Mouse (Mus musculus) heart, postnatal 0 days (tissue): ENCODE data around the gene Btbd10. TPM values are rescaled to one million over a fixed set of nuclear protein-coding genes. Genes with fewer than 3 reads are reported as not detected.
A peak's percentile ranks its signal among the peaks of the same experiment; 100 is the strongest.

ENCODE experiments used
- ATAC-seq: fragments of 200-750 bp; cut with Nextera tagmentation; 2 replicates; pipeline ENCODE4 v1.8.0; 2017; ENCODE audit warnings: low read depth, moderate number of reproducible peaks, moderate library complexity; ENCODE audit not compliant: insufficient read depth
- DNase-seq: peaks from one replicate; pipeline ENCODE4 v3.0.0-alpha.2; 2016; ENCODE audit warnings: low spot score
- H3K27ac ChIP-seq: fragments of 300-500 bp; sonication (generic); 2 replicates; pipeline ENCODE4 v1.5.1; 2014; ENCODE audit warnings: low read depth, mild to moderate bottlenecking
- H3K27me3 ChIP-seq: fragments of 300-500 bp; sonication (generic); 2 replicates; pipeline ENCODE4 v1.6.1; 2014; ENCODE audit warnings: low read length, mixed read lengths; ENCODE audit not compliant: control insufficient read depth, insufficient read depth
- H3K36me3 ChIP-seq: fragments of 300-500 bp; sonication (generic); replicated peaks from 2 replicates; pipeline ENCODE4 v1.6.1; 2014; ENCODE audit warnings: low read length, mixed read lengths; ENCODE audit not compliant: control insufficient read depth, insufficient read depth
- H3K4me1 ChIP-seq: fragments of 300-500 bp; sonication (generic); 2 replicates; pipeline ENCODE4 v1.6.1; 2014; ENCODE audit warnings: antibody characterized with exemption; ENCODE audit not compliant: control insufficient read depth, insufficient read depth
- H3K4me2 ChIP-seq: fragments of 300-500 bp; sonication (generic); 2 replicates; pipeline ENCODE4 v1.6.1; 2014; ENCODE audit warnings: low read depth, mild to moderate bottlenecking, low read length, moderate library complexity
- H3K4me3 ChIP-seq: fragments of 300-500 bp; sonication (generic); 2 replicates; pipeline ENCODE4 v1.5.1; 2014; ENCODE audit warnings: low read depth, low read length
- H3K9ac ChIP-seq: fragments of 300-500 bp; sonication (generic); replicated peaks from 2 replicates; pipeline ENCODE4 v1.6.1; 2014; ENCODE audit warnings: low read depth, low read length, mixed read lengths
- H3K9me3 ChIP-seq: fragments of 300-500 bp; sonication (generic); replicated peaks from 2 replicates; pipeline ENCODE4 v1.6.1; 2016; ENCODE audit warnings: low read length; ENCODE audit not compliant: control insufficient read depth
- CTCF ChIP-seq: IDR thresholded peaks from 2 replicates; pipeline ENCODE4 v1.5.1; 2016; ENCODE audit warnings: antibody characterized with exemption, control low read depth, low read depth
- EP300 ChIP-seq: IDR thresholded peaks from 2 replicates; pipeline ENCODE4 v1.6.1; 2016; ENCODE audit warnings: antibody characterized with exemption, low read depth
- WGBS: fragments of 180-500 bp; shearing (Covaris S2); extraction: QIAGEN DNeasy Blood & Tissue Kit; methylation state at CpG from one replicate; pipeline ENCODE4 v1.1.7; 2014; 5-methylcytosine and 5-hydroxymethylcytosine counted together
- polyA plus RNA-seq: library from polyadenylated mRNA; unstranded; fragments of >200 nt; fragmentation: Nextera tagmentation; extraction: Ambion mirVana; gene quantifications from 2 replicates; pipeline ENCODE4 v1.2.1, GENCODE M21; 2015
- total RNA-seq: library from RNA; depleted of rRNA; stranded (reverse); fragments of >200 nt; gene quantifications from 2 replicates; pipeline ENCODE4 v1.2.3, GENCODE M21; 2014; ENCODE audit warnings: low replicate concordance

Btbd10 gene
- total and polyA plus RNA-seq, 2 experiments from 2014 or later, result 13.9 to 17.7 TPM

GRCm38 (mm10) chr7:113369620-113370340 is 588 bp upstream of the Btbd10 start:
- Histone ChIP-seq H3K9me3 (no peaks in the 10 kb centered on the region), H3K36me3 (no peaks in the 10 kb centered on the region), H3K27ac (peak overlapping the region; percentile 83), H3K4me1 (peaks cover 3% of the 10 kb centered on the region; the same call in 1 of the 2 replicates), H3K4me3 (peak overlapping the region; percentile 85), H3K9ac (peak overlapping the region; percentile 85), H3K4me2 (peak overlapping the region; percentile 88), H3K27me3 (no peaks in the 10 kb centered on the region)
- TF ChIP-seq EP300 (no peak), CTCF (peak; percentile 51)
- under 1% methylated on average over 44 of the region's 44 CpGs for WGBS
- peak; percentile 79 for DNase-seq
- peak; percentile 79 for ATAC-seq

GRCm38 (mm10) chr7:113367440-113367839 is 1.8 kb downstream of the Btbd10 start:
- no peaks in the 10 kb centered on the region for H3K9me3 ChIP-seq
- no peak overlapping the region for H3K27ac ChIP-seq
- H3K4me3 ChIP-seq, result no peak overlapping the region
- DNase-seq (no peak), ATAC-seq (no peak)
- H3K36me3 ChIP-seq, result no peaks in the 10 kb centered on the region
- H3K4me2 ChIP-seq, result no peak overlapping the region
- TF ChIP-seq CTCF (no peak), EP300 (no peak)
- no peaks in the 10 kb centered on the region for H3K27me3 ChIP-seq
- 61% methylated on average over 4 of the region's 4 CpGs for WGBS
- peaks cover 3% of the 10 kb centered on the region; the same call in 1 of the 2 replicates for H3K4me1 ChIP-seq
- no peak overlapping the region for H3K9ac ChIP-seq

GRCm38 (mm10) chr7:113349089-113349488 is 20.1 kb downstream of the Btbd10 start:
- Histone ChIP-seq H3K9me3 (no peaks in the 10 kb centered on the region), H3K27ac (no peak overlapping the region)
- 67% methylated on average over 1 of the region's 1 CpGs for WGBS

GRCm38 (mm10) chr7:113347694-113348093 is 21.5 kb downstream of the Btbd10 start:
- Histone ChIP-seq H3K9ac (no peak overlapping the region), H3K27me3 (no peaks in the 10 kb centered on the region)
- 82% methylated on average over 2 of the region's 2 CpGs for WGBS

More at GRCm38 (mm10) chr7:113349089-113349488, 20.1 kb downstream of the Btbd10 start:
- DNase-seq, result no peak
- TF ChIP-seq CTCF (no peak), EP300 (no peak)
- H3K4me1 ChIP-seq, result peaks cover 7% of the 10 kb centered on the region; the same call in 1 of the 2 replicates
- no peak for ATAC-seq
- no peaks in the 10 kb centered on the region for H3K27me3 ChIP-seq
- H3K4me3 ChIP-seq, result no peak overlapping the region
- H3K4me2 ChIP-seq, result no peak overlapping the region
- H3K36me3 ChIP-seq, result no peaks in the 10 kb centered on the region
- no peak overlapping the region for H3K9ac ChIP-seq

GRCm38 (mm10) chr7:113347271-113347670 is 21.9 kb downstream of the Btbd10 start:
- no peaks in the 10 kb centered on the region for H3K27me3 ChIP-seq
- no peaks in the 10 kb centered on the region for H3K9me3 ChIP-seq
- TF ChIP-seq EP300 (no peak), CTCF (no peak)
- peak; percentile 40 for DNase-seq
- no peak overlapping the region for H3K9ac ChIP-seq
- H3K36me3 ChIP-seq, result no peaks in the 10 kb centered on the region
- peak; percentile 51; the same call in 1 of the 2 replicates for ATAC-seq
- no peak overlapping the region for H3K27ac ChIP-seq
- H3K4me2 ChIP-seq, result no peak overlapping the region
- H3K4me3 ChIP-seq, result no peak overlapping the region
- WGBS, result 14% methylated on average over 4 of the region's 4 CpGs
- peaks cover 7% of the 10 kb centered on the region; the same call in 1 of the 2 replicates for H3K4me1 ChIP-seq

More at GRCm38 (mm10) chr7:113347694-113348093, 21.5 kb downstream of the Btbd10 start:
- H3K4me2 ChIP-seq, result no peak overlapping the region
- peaks cover 7% of the 10 kb centered on the region; the same call in 1 of the 2 replicates for H3K4me1 ChIP-seq
- no peak overlapping the region for H3K27ac ChIP-seq
- no peak for TF ChIP-seq CTCF
- no peak for TF ChIP-seq EP300
- no peaks in the 10 kb centered on the region for H3K36me3 ChIP-seq
- H3K9me3 ChIP-seq, result no peaks in the 10 kb centered on the region
- no peak for ATAC-seq
- H3K4me3 ChIP-seq, result no peak overlapping the region
- no peak for DNase-seq

- Histone ChIP-seq H3K36me3 (no peaks in the 10 kb centered on the region), H3K27me3 (no peaks in the 10 kb centered on the region), H3K4me1 (peaks cover 3% of the 10 kb centered on the region), H3K4me2 (no peak overlapping the region), H3K9me3 (no peaks in the 10 kb centered on the region), H3K9ac (no peak overlapping the region), H3K27ac (no peak overlapping the region), H3K4me3 (no peak overlapping the region)
- 83% methylated on average over 8 of the region's 8 CpGs for WGBS
- DNase-seq (no peak), ATAC-seq (no peak)
- TF ChIP-seq EP300, result no peak
- no peak for TF ChIP-seq CTCF
These were observed 33.9 kb downstream of the Btbd10 start for GRCm38 (mm10) chr7:113335250-113335649.
